8 mouse cellular contexts compared by ENCODE assay signal in genomic region chr13:90967422-90967821, GRCm38 (mm10). TPM values are rescaled to one million over a fixed set of nuclear protein-coding genes. Genes with fewer than 3 reads are reported as not detected.
DNase-seq lines count a peak whose midpoint lies in the region; ATAC-seq lines count a peak whose summit lies in the region.

No protein-coding gene starts in this region.

- peak; percentile 24 for DNase-seq in WW6 (ENCODE audit: low read depth, low spot score)
- DNase-seq in cerebellum, postnatal 10 days: peak; percentile 91 to 92
- DNase-seq in frontal cortex, postnatal 36 days (ENCODE audit: low spot score in 2 of 2): peak; percentile 88 to 91
- peak; percentile 70 to 72 for DNase-seq in left cerebral cortex, adult 8-10 months (ENCODE audit: low spot score in 2 of 2)
- peak; percentile 80 for DNase-seq in mesoderm, embryonic 11.5 days (ENCODE audit: low read depth, low spot score)
- DNase-seq in right cerebral cortex, postnatal 4 days: peak; percentile 89
- peak; percentile 69 to 75 for DNase-seq in urinary bladder, postnatal 4 days (ENCODE audit: low spot score in 2 of 2)

- peak; percentile 95 for ATAC-seq in inflammation-experienced regulatory T-cells, adult 6 months

RNA-seq across cellular contexts. Expression of gene Rps23, which starts 44.7 kb away (rescaled TPM):
- polyA plus RNA-seq in inflammation-experienced regulatory T-cells, adult 6 months (2017; shearing (Covaris generic)): 1,000 to 10,000 TPM in 2 of 3 experiments, 100 to 1,000 TPM in 1; 794 to 1,408 (median 1,278) TPM
- 100 to 1,000 TPM; 163 to 269 (median 221) TPM for total RNA-seq in left cerebral cortex, adult 8-10 months (2022)

Comparison
In these comparisons a context has a peak if more than half of its experiments do, and no peak if none do; other contexts are left out.
1. Peak in every context shown above with its lines: DNase-seq and ATAC-seq.
2. DNase-seq: peak in every context shown above with its lines; median percentile 92 in cerebellum, postnatal 10 days; 90 in frontal cortex, postnatal 36 days; 89 in right cerebral cortex, postnatal 4 days; 80 in mesoderm, embryonic 11.5 days; 72 in urinary bladder, postnatal 4 days; 71 in left cerebral cortex, adult 8-10 months; 24 in WW6.